Mouse (Mus musculus): ENCODE data around the gene Gtf2a1. TPM values are rescaled to one million over a fixed set of nuclear protein-coding genes. Genes with fewer than 3 reads are reported as not detected.

Gene Gtf2a1
- polyA plus RNA-seq, 1 experiment from 2014 or later: 17.3 TPM

Other genes with a start within 250 kb of the Gtf2a1 start
- gene Cep128, start 206.1 kb downstream of the Gtf2a1 start, polyA plus RNA-seq (2015; fragmentation: Nextera tagmentation; extraction: Ambion mirVana): 8.9 and 10.2 TPM in 2 replicates
- gene Tshr, start 205.9 kb downstream of the Gtf2a1 start, polyA plus RNA-seq (2015; fragmentation: Nextera tagmentation; extraction: Ambion mirVana): 0.07 and 0.09 TPM in 2 replicates
- 10.6 and 10.8 TPM in 2 replicates for gene Ston2, start 197.9 kb upstream of the Gtf2a1 start, polyA plus RNA-seq (2015; fragmentation: Nextera tagmentation; extraction: Ambion mirVana)